Mouse (Mus musculus): ENCODE results near the gene Fkrp.
A peak's percentile ranks its signal among the peaks of the same experiment; 100 is the strongest.

The Fkrp gene

GRCm38 (mm10) chr7:16816475-16817122, at the start of gene Fkrp:
Gene Fkrp (minus strand): TSS chr7:16816732.
- DNase-seq = no peak

- no peak for DNase-seq
Observed at GRCm38 (mm10) chr7:16859902-16860651, 43.5 kb upstream of the Fkrp start.

GRCm38 (mm10) chr7:16858336-16858735, 41.8 kb upstream of the Fkrp start:
- DNase-seq = no peak

- no peak for DNase-seq
Observed at GRCm38 (mm10) chr7:16853302-16853831, 36.8 kb upstream of the Fkrp start.

- no peak for DNase-seq
Observed at GRCm38 (mm10) chr7:16851636-16852035, 35.1 kb upstream of the Fkrp start.

- no peak for DNase-seq
Observed at GRCm38 (mm10) chr7:16848579-16848978, 32.0 kb upstream of the Fkrp start.

GRCm38 (mm10) chr7:16847507-16847906, 31.0 kb upstream of the Fkrp start:
- no peak for DNase-seq

GRCm38 (mm10) chr7:16846775-16847174, 30.2 kb upstream of the Fkrp start:
- no peak for DNase-seq

- DNase-seq = no peak
Observed at GRCm38 (mm10) chr7:16845820-16846167, 29.3 kb upstream of the Fkrp start.

GRCm38 (mm10) chr7:16845072-16845819, 28.7 kb upstream of the Fkrp start:
- DNase-seq = peak; percentile 50

- DNase-seq = no peak
Observed at GRCm38 (mm10) chr7:16844696-16845071, 28.2 kb upstream of the Fkrp start.

- DNase-seq = peak; percentile 35
Observed at GRCm38 (mm10) chr7:16843441-16844171, 27.1 kb upstream of the Fkrp start.

- DNase-seq = peak; percentile 90
Observed at GRCm38 (mm10) chr7:16842645-16843063, 26.1 kb upstream of the Fkrp start, which contains the start of gene Prkd2. Gene Prkd2 (plus strand): TSS chr7:16842902.

- no peak for DNase-seq
Observed at GRCm38 (mm10) chr7:16841561-16842560, 25.3 kb upstream of the Fkrp start.

- DNase-seq = no peak
Observed at GRCm38 (mm10) chr7:16841078-16841477, 24.5 kb upstream of the Fkrp start.

- DNase-seq = no peak
Observed at GRCm38 (mm10) chr7:16840109-16840491, 23.6 kb upstream of the Fkrp start.

GRCm38 (mm10) chr7:16839427-16840108, 23.0 kb upstream of the Fkrp start:
- DNase-seq = no peak

- DNase-seq = no peak
Observed at GRCm38 (mm10) chr7:16838804-16839426, 22.4 kb upstream of the Fkrp start.

GRCm38 (mm10) chr7:16837916-16838803, 21.6 kb upstream of the Fkrp start:
- DNase-seq = no peak
